Mouse (Mus musculus): ENCODE measurements at regions not wholly inside any gene's neighbourhood (a gene's known extent, or its start where the extent isn't known, plus 50 kb on each side); places are given as distances from the start of the nearest gene placed in this dataset.
"Not testable (repeated sequence)": the region's sequence is repeated elsewhere in the genome, so short reads cannot be mapped to it uniquely, and the experiment has no call there.

- H3K4me3 ChIP-seq = no peak overlapping the region
- H3K9ac ChIP-seq = no peak overlapping the region
- no peaks in the 10 kb centered on the region for H3K27me3 ChIP-seq
- no peak overlapping the region for H3K4me2 ChIP-seq
- peaks cover 8% of the 10 kb centered on the region; the same call in 1 of the 2 replicates for H3K4me1 ChIP-seq
- H3K9me3 ChIP-seq = no peaks in the 10 kb centered on the region
- peak; percentile 15; the same call in 1 of the 2 replicates for ATAC-seq (ENCODE audit: insufficient number of reproducible peaks, insufficient read depth, low FRiP score, low TSS enrichment, low read depth)
- WGBS = 90% methylated on average over 7 of the region's 7 CpGs
- no peaks in the 10 kb centered on the region for H3K36me3 ChIP-seq
- H3K27ac ChIP-seq = no peak overlapping the region
These were observed 151.5 kb upstream of the Ddhd1 start for GRCm38 (mm10) chr14:45809491-45809890.

GRCm38 (mm10) chr14:45810101-45810500, 152.2 kb upstream of the Ddhd1 start:
- H3K4me2 ChIP-seq = no peak overlapping the region
- no peak overlapping the region for H3K9ac ChIP-seq
- H3K27me3 ChIP-seq = no peaks in the 10 kb centered on the region
- 57% methylated on average over 4 of the region's 4 CpGs for WGBS
- no peak overlapping the region for H3K4me3 ChIP-seq
- no peak overlapping the region for H3K27ac ChIP-seq
- no peaks in the 10 kb centered on the region for H3K9me3 ChIP-seq
- H3K4me1 ChIP-seq = peaks cover 8% of the 10 kb centered on the region; the same call in 1 of the 2 replicates
- H3K36me3 ChIP-seq = no peaks in the 10 kb centered on the region
- ATAC-seq (ENCODE audit: insufficient number of reproducible peaks, insufficient read depth, low FRiP score, low TSS enrichment, low read depth) = no peak

GRCm38 (mm10) chr14:45810630-45811029, 152.7 kb upstream of the Ddhd1 start:
- H3K27me3 ChIP-seq = no peaks in the 10 kb centered on the region
- H3K9ac ChIP-seq = no peak overlapping the region
- no peak for ATAC-seq (ENCODE audit: insufficient number of reproducible peaks, insufficient read depth, low FRiP score, low TSS enrichment, low read depth)
- H3K4me3 ChIP-seq = no peak overlapping the region
- peaks cover 8% of the 10 kb centered on the region; the same call in 1 of the 2 replicates for H3K4me1 ChIP-seq
- H3K9me3 ChIP-seq = no peaks in the 10 kb centered on the region
- no peak overlapping the region for H3K27ac ChIP-seq
- WGBS = 32% methylated on average over 3 of the region's 3 CpGs
- no peaks in the 10 kb centered on the region for H3K36me3 ChIP-seq
- no peak overlapping the region for H3K4me2 ChIP-seq

- no peak overlapping the region for H3K4me3 ChIP-seq
- peaks cover 8% of the 10 kb centered on the region; the same call in 1 of the 2 replicates for H3K4me1 ChIP-seq
- H3K9me3 ChIP-seq = no peaks in the 10 kb centered on the region
- no peaks in the 10 kb centered on the region for H3K27me3 ChIP-seq
- WGBS = 81% methylated on average over 2 of the region's 2 CpGs
- no peak for ATAC-seq (ENCODE audit: insufficient number of reproducible peaks, insufficient read depth, low FRiP score, low TSS enrichment, low read depth)
- no peak overlapping the region for H3K9ac ChIP-seq
- H3K27ac ChIP-seq = no peak overlapping the region
- no peaks in the 10 kb centered on the region for H3K36me3 ChIP-seq
- no peak overlapping the region for H3K4me2 ChIP-seq
These were observed 157.7 kb upstream of the Ddhd1 start for GRCm38 (mm10) chr14:45815598-45815997.

DNA sequence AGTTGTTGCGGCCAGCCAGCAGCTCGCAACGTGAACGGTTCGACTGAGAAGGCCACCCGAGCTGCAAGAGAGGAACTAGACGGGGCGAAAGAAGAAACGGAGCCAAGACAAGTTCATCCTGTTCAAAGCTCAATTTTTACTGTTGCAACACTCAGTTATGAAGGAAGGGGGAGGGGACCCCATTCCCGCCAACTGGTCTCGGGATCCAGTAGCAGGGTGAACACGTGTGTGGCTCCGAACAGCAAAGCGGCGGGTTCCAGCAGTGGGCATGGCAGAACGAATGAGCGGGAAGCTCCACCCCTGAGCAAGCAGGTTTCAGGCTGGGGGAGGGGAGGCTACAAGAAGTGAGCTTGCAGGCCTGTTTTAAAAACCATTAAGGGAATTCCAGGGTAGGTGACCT, 158.7 kb upstream of the Ddhd1 start:
- not testable (repeated sequence) for H3K27ac ChIP-seq; H3K4me1 ChIP-seq; H3K27me3 ChIP-seq; H3K9me3 ChIP-seq; H3K9ac ChIP-seq; H3K4me2 ChIP-seq; H3K4me3 ChIP-seq; H3K36me3 ChIP-seq; ATAC-seq (ENCODE audit: insufficient number of reproducible peaks, insufficient read depth, low FRiP score, low TSS enrichment, low read depth)
- WGBS = 93% methylated on average over 17 of the region's 17 CpGs

- no peak overlapping the region for H3K4me3 ChIP-seq
- H3K27me3 ChIP-seq = no peaks in the 10 kb centered on the region
- no peaks in the 10 kb centered on the region for H3K36me3 ChIP-seq
- 90% methylated on average over 3 of the region's 3 CpGs for WGBS
- no peaks in the 10 kb centered on the region for H3K9me3 ChIP-seq
- H3K27ac ChIP-seq = no peak overlapping the region
- ATAC-seq (ENCODE audit: insufficient number of reproducible peaks, insufficient read depth, low FRiP score, low TSS enrichment, low read depth) = no peak
- no peak overlapping the region for H3K4me2 ChIP-seq
- H3K9ac ChIP-seq = no peak overlapping the region
- peaks cover 11% of the 10 kb centered on the region; the same call in 1 of the 2 replicates for H3K4me1 ChIP-seq
These were observed 159.8 kb upstream of the Ddhd1 start for GRCm38 (mm10) chr14:45817756-45818155.

DNA sequence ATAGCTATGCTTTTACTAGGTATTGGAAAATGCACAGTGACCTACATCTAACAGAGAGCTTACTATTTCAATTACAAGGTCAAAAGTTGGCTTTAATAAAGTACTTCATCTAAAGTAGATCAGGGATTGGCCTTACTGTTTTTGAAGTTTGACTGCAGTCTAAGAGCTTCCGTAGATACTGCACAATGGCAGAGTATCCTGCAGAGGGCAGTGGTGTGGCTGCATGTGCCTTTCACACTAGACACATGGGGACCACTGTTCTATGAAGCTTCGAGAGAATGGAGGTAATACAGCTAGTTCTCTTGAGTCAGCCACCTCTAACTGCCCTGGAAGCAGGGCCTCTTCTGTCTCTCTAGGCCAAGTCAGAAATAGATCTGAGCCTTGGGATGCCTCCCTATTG, 166.7 kb upstream of the Ddhd1 start:
- H3K9ac ChIP-seq = no peak overlapping the region

DNA sequence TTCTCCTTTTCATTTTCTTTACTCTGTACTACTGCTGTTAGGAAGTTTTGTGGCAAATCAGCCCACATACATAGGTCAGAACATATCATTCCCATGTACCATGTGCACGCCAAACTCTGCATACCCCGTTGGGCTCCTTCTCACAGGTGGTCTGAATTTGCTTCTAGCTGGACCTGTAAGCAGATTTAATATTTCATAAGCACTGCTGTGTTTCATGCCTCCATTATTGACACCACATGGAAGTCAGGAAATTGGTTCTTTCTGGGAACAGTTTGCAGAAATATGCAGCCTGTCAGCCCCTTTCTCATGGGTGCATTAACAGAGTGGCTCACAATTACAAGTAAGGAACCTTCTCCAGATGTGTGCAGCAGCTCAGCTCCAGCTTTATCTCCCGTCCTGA, 168.1 kb upstream of the Ddhd1 start:
- H3K4me2 ChIP-seq = no peak overlapping the region
- peaks cover 11% of the 10 kb centered on the region; the same call in 1 of the 2 replicates for H3K4me1 ChIP-seq
- 21% methylated on average over 3 of the region's 3 CpGs for WGBS
- H3K9ac ChIP-seq = no peak overlapping the region
- no peaks in the 10 kb centered on the region; the same call in 1 of the 2 replicates for H3K27me3 ChIP-seq
- H3K36me3 ChIP-seq = no peaks in the 10 kb centered on the region
- no peak overlapping the region for H3K4me3 ChIP-seq
- peak overlapping the region; percentile 68 for H3K27ac ChIP-seq
- 0 out of 2 replicates have a peak, but pooled peaks have one; percentile 32 for ATAC-seq (ENCODE audit: insufficient number of reproducible peaks, insufficient read depth, low FRiP score, low TSS enrichment, low read depth)
- H3K9me3 ChIP-seq = no peaks in the 10 kb centered on the region

More for the DNA sequence above, 166.7 kb upstream of the Ddhd1 start:
- ATAC-seq (ENCODE audit: insufficient number of reproducible peaks, insufficient read depth, low FRiP score, low TSS enrichment, low read depth) = no peak
- H3K27ac ChIP-seq = no peak overlapping the region
- 77% methylated on average over 2 of the region's 2 CpGs for WGBS
- H3K36me3 ChIP-seq = no peaks in the 10 kb centered on the region
- no peak overlapping the region for H3K4me2 ChIP-seq
- H3K4me3 ChIP-seq = no peak overlapping the region
- no peaks in the 10 kb centered on the region for H3K9me3 ChIP-seq
- peaks cover 11% of the 10 kb centered on the region; the same call in 1 of the 2 replicates for H3K4me1 ChIP-seq
- H3K27me3 ChIP-seq = no peaks in the 10 kb centered on the region; the same call in 1 of the 2 replicates

DNA sequence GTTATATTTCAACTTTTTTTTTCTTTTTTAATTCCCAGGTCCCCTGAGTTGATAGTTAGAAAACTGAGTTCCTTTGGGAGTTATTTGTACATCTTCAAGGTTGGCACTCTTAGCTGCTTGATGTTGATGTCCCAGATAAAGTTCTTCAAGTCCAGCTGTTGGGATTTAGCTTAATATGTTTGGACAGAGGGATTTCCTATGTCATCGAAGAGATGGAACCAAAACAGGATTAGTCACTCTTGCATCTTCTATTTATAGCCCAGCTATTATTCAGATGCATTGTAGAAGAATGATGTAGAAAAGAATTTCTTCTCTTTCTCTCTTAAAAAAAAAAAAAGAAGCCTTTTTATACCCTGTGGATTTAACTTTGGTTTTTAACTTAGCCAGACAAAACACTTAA, 169.2 kb upstream of the Ddhd1 start:
- no peaks in the 10 kb centered on the region for H3K36me3 ChIP-seq
- H3K4me3 ChIP-seq = no peak overlapping the region
- 43% methylated on average over 1 of the region's 1 CpGs for WGBS
- no peaks in the 10 kb centered on the region; the same call in 1 of the 2 replicates for H3K27me3 ChIP-seq
- no peaks in the 10 kb centered on the region for H3K9me3 ChIP-seq
- no peak overlapping the region for H3K9ac ChIP-seq
- H3K4me2 ChIP-seq = no peak overlapping the region
- ATAC-seq (ENCODE audit: insufficient number of reproducible peaks, insufficient read depth, low FRiP score, low TSS enrichment, low read depth) = no peak
- H3K27ac ChIP-seq = no peak overlapping the region
- peaks cover 11% of the 10 kb centered on the region; the same call in 1 of the 2 replicates for H3K4me1 ChIP-seq

GRCm38 (mm10) chr14:45830457-45830856, 172.5 kb upstream of the Ddhd1 start:
- H3K4me1 ChIP-seq = peaks cover 8% of the 10 kb centered on the region; the same call in 1 of the 2 replicates
- no peaks in the 10 kb centered on the region for H3K36me3 ChIP-seq
- no peak overlapping the region for H3K9ac ChIP-seq
- H3K4me2 ChIP-seq = no peak overlapping the region
- no peak for ATAC-seq (ENCODE audit: insufficient number of reproducible peaks, insufficient read depth, low FRiP score, low TSS enrichment, low read depth)
- no peak overlapping the region for H3K4me3 ChIP-seq
- 88% methylated on average over 5 of the region's 5 CpGs for WGBS
- no peaks in the 10 kb centered on the region for H3K9me3 ChIP-seq
- no peak overlapping the region for H3K27ac ChIP-seq
- no peaks in the 10 kb centered on the region for H3K27me3 ChIP-seq

DNA sequence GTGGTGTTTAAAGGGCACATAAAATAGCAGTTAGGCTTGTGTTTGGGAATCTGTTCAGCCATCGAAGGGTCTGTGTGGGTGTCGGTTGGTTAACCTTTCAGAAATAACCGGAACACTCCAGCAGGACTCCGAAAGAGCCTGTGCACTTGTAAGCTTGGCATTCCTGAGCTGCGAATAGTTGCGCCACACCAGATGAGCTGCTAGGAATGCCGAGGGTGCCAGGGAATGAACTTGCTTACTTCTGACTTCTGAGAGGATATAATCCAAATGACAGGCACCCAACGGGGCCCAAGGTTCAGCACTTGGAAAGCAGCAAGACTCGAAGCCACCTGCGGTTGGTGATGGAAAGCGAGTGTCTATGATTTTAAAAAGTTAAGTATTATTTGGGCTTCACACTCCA, 179.1 kb upstream of the Ddhd1 start:
- Histone ChIP-seq H3K9me3 (no peaks in the 10 kb centered on the region), H3K36me3 (no peaks in the 10 kb centered on the region), H3K4me1 (no peaks in the 10 kb centered on the region), H3K4me2 (no peak overlapping the region), H3K9ac (no peak overlapping the region), H3K4me3 (no peak overlapping the region), H3K27ac (no peak overlapping the region), H3K27me3 (no peaks in the 10 kb centered on the region)
- WGBS = 83% methylated on average over 11 of the region's 11 CpGs
- ATAC-seq (ENCODE audit: insufficient number of reproducible peaks, insufficient read depth, low FRiP score, low TSS enrichment, low read depth) = no peak

GRCm38 (mm10) chr14:45843829-45844228, 185.9 kb upstream of the Ddhd1 start:
- H3K27me3 ChIP-seq = no peaks in the 10 kb centered on the region
- 93% methylated on average over 1 of the region's 1 CpGs for WGBS

More at GRCm38 (mm10) chr14:45843829-45844228, 185.9 kb upstream of the Ddhd1 start:
- H3K4me1 ChIP-seq = no peaks in the 10 kb centered on the region
- no peak overlapping the region for H3K9ac ChIP-seq
- H3K36me3 ChIP-seq = no peaks in the 10 kb centered on the region
- H3K27ac ChIP-seq = no peak overlapping the region
- no peak overlapping the region for H3K4me3 ChIP-seq
- ATAC-seq (ENCODE audit: insufficient number of reproducible peaks, insufficient read depth, low FRiP score, low TSS enrichment, low read depth) = no peak
- H3K4me2 ChIP-seq = no peak overlapping the region
- H3K9me3 ChIP-seq = no peaks in the 10 kb centered on the region
